Mouse (Mus musculus): ENCODE measurements around the gene N4bp3. TPM values are rescaled to one million over a fixed set of nuclear protein-coding genes. Genes with fewer than 3 reads are reported as not detected.
"Not testable (repeated sequence)": the region's sequence is repeated elsewhere in the genome, so short reads cannot be mapped to it uniquely, and the experiment has no call there.

The N4bp3 gene
- polyA plus RNA-seq (2012; fragmentation: generic; extraction: Trizol), result 16.3 TPM

DNA sequence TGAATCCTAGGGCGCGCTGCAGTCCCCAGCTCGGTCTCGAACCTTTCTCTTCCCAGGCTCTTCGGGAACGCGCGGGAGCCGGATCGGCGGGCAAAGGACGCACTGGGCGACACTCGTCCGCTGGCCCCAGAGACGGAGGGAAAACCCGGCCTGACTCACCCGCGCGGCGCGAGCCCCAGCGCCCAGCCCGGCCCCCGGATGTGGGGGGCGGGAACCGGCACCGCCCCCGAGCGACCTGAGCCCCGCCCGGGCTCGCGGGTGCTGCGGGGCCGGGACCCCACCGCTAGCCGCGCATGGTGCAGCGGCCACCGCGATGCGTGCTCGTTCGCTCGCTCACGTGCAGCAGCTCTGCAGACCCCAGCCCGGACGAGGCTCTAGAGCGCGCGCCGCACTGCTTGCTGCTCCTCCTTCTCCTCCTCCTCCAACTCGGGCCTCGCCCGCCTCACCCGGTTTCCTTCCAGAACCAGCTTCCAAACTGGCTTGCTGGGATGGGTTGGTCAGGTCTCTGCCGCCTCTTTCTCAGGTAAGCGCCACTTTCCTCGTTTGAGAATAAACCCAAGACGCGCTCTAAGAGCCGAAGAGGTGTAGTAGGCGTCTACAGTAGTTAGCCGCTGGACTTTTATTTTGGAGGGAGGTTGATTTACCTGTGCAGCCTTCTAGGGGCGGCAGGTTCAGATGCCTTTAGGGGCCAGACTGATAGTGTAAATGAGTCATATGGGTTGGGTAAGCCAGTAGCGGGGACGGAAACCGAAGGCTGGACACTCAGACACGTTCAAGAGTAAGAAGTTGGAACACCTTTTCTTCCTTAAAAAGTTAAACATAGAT, at the start of gene N4bp3, which contains the start of gene D930048N14Rik:
TSS of gene N4bp3 (minus strand) at position 152 of the 825 bp plus-strand sequence.
TSS of gene D930048N14Rik (plus strand) at position 264 of the 825 bp plus-strand sequence.
- TF ChIP-seq USF1 (IDR thresholded peaks at IDR 0.05; ENCODE audit: low read depth), result no peak
- peak; percentile 60 for TF ChIP-seq POLR2A (IDR thresholded peaks at IDR 0.05; ENCODE audit: insufficient read length, low read depth)
- TF ChIP-seq POLR2AphosphoS2 (IDR thresholded peaks at IDR 0.05; ENCODE audit: insufficient read length, low read depth), result no peak
- H3K4me2 ChIP-seq (ENCODE audit: low read depth), result peak within 1 kb of the TSS; percentile 90
- H3ac ChIP-seq (ENCODE audit: control insufficient read depth, insufficient read length), result peak within 1 kb of the TSS; percentile 36
- peak within 1 kb of the TSS; percentile 54 for H3K4me3 ChIP-seq
- no peaks in the 10 kb centered on the region for H3K27me3 ChIP-seq (ENCODE audit: control insufficient read depth, insufficient read depth, insufficient read length)
- no peaks in the 10 kb centered on the region for H3K36me3 ChIP-seq (ENCODE audit: control insufficient read depth, insufficient read depth)
- no peaks in the 10 kb centered on the region for H3K79me2 ChIP-seq (ENCODE audit: control insufficient read depth, insufficient read depth)

- Histone ChIP-seq H3ac (ENCODE audit: control insufficient read depth, insufficient read length) (no peak overlapping the region), H3K79me2 (ENCODE audit: control insufficient read depth, insufficient read depth) (no peaks in the 10 kb centered on the region), H3K4me3 (no peak overlapping the region), H3K36me3 (ENCODE audit: control insufficient read depth, insufficient read depth) (peaks cover 36% of the 10 kb centered on the region), H3K4me2 (ENCODE audit: low read depth) (no peak overlapping the region), H3K27me3 (ENCODE audit: control insufficient read depth, insufficient read depth, insufficient read length) (no peaks in the 10 kb centered on the region)
- no peak for TF ChIP-seq E2F4 (IDR thresholded peaks at IDR 0.05; ENCODE audit: insufficient read depth)
- TF ChIP-seq TCF12 (IDR thresholded peaks at IDR 0.05; ENCODE audit: insufficient read depth, poor library complexity, severe bottlenecking), result no peak
These were observed 44.3 kb upstream of the N4bp3 start for GRCm38 (mm10) chr11:51694984-51695383.

- H3ac ChIP-seq (ENCODE audit: control insufficient read depth, insufficient read length); H3K27me3 ChIP-seq (ENCODE audit: control insufficient read depth, insufficient read depth, insufficient read length); H3K4me3 ChIP-seq; H3K4me2 ChIP-seq (ENCODE audit: low read depth); H3K36me3 ChIP-seq (ENCODE audit: control insufficient read depth, insufficient read depth): not testable (repeated sequence)
- peaks cover 17% of the 10 kb centered on the region for H3K79me2 ChIP-seq (ENCODE audit: control insufficient read depth, insufficient read depth)
These were observed 40.0 kb upstream of the N4bp3 start for GRCm38 (mm10) chr11:51690597-51690996.

GRCm38 (mm10) chr11:51689343-51689742, 38.7 kb upstream of the N4bp3 start:
- Histone ChIP-seq H3K79me2 (ENCODE audit: control insufficient read depth, insufficient read depth) (peaks cover 17% of the 10 kb centered on the region), H3K27me3 (ENCODE audit: control insufficient read depth, insufficient read depth, insufficient read length) (no peaks in the 10 kb centered on the region), H3K36me3 (ENCODE audit: control insufficient read depth, insufficient read depth) (no peaks in the 10 kb centered on the region), H3K4me3 (peak overlapping the region; percentile 74), H3K4me2 (ENCODE audit: low read depth) (peak overlapping the region; percentile 80), H3ac (ENCODE audit: control insufficient read depth, insufficient read length) (peak overlapping the region; percentile 4)
- no peak for TF ChIP-seq USF1 (IDR thresholded peaks at IDR 0.05; ENCODE audit: low read depth)
- no peak for TF ChIP-seq POLR2AphosphoS2 (IDR thresholded peaks at IDR 0.05; ENCODE audit: insufficient read length, low read depth)
- TF ChIP-seq MAX (IDR thresholded peaks at IDR 0.05; ENCODE audit: low read depth), result no peak
- no peak for TF ChIP-seq E2F4 (IDR thresholded peaks at IDR 0.05; ENCODE audit: insufficient read depth)
- TF ChIP-seq TCF12 (IDR thresholded peaks at IDR 0.05; ENCODE audit: insufficient read depth, poor library complexity, severe bottlenecking), result no peak
- no peak for TF ChIP-seq SRF (IDR thresholded peaks at IDR 0.05; ENCODE audit: control insufficient read depth, insufficient read length, low read depth)
- no peak for TF ChIP-seq POLR2A (IDR thresholded peaks at IDR 0.05; ENCODE audit: insufficient read length, low read depth)
- TF ChIP-seq MYOD1 (IDR thresholded peaks at IDR 0.05; ENCODE audit: control insufficient read depth in 1 of 3, insufficient read length in 2 of 3, low read depth in 2 of 3), result no peak
- no peak for TF ChIP-seq TCF3 (IDR thresholded peaks at IDR 0.05; ENCODE audit: insufficient read length, low read depth)

DNA sequence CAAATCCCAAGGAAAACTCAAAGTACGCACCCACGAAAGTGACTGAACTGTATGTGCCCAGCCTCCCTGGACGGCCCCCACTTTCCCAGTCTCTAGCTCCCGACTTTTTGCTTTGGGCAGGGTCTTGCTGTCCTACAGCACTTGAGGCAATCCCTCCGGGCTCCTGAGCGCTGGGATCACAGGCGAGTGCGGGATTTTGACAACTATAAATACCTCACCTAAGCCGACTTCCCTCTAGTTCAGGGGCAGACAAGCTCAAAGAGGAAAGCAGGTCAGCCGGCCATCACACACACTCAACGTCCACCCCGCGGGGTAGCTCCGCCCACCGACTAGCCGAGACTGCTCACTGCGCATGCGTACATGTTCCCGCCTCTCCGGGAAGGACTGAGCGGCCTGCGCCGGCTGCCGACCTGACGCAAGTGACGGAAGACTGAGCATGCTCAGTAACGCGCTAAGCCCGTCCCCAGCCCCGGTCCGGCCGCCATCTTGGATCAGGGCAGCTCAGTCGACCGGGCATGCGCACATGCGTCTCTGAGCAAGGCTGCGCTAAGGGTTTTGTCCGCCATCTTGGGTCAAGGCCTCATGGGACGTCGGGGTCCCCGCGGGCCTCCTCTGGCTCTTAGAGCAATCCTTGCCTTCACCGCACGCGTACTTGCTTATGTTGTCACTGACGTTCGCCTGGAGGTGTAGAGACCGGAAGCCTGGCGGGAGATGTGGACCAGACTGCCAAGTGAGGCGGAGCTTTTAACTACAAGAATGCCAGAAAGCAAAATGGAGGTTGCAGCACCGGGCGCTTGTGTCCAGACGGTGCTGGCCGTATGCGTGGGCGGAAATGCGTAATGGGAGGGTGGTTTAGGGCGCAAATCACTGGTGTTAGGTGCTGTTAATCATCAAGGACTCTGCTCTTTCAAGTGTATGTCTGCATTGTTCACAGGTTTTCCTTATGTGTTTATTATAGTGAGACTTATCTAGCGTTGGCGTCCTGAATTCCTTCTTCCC, 38.0 kb upstream of the N4bp3 start, which contains the start of gene 0610009B22Rik:
TSS of gene 0610009B22Rik (minus strand) at position 545 of the 999 bp plus-strand sequence.
- Histone ChIP-seq H3K4me3 (peak within 1 kb of the TSS; percentile 74), H3K79me2 (ENCODE audit: control insufficient read depth, insufficient read depth) (peaks cover 17% of the 10 kb centered on the region), H3K27me3 (ENCODE audit: control insufficient read depth, insufficient read depth, insufficient read length) (no peaks in the 10 kb centered on the region), H3K36me3 (ENCODE audit: control insufficient read depth, insufficient read depth) (no peaks in the 10 kb centered on the region), H3K4me2 (ENCODE audit: low read depth) (peak within 1 kb of the TSS; percentile 80), H3ac (ENCODE audit: control insufficient read depth, insufficient read length) (peak within 1 kb of the TSS; percentile 4)
- TF ChIP-seq MAX (IDR thresholded peaks at IDR 0.05; ENCODE audit: low read depth), result no peak
- TF ChIP-seq POLR2AphosphoS2 (IDR thresholded peaks at IDR 0.05; ENCODE audit: insufficient read length, low read depth), result peak; percentile 99
- peak; percentile 68 for TF ChIP-seq SRF (IDR thresholded peaks at IDR 0.05; ENCODE audit: control insufficient read depth, insufficient read length, low read depth)
- TF ChIP-seq POLR2A (IDR thresholded peaks at IDR 0.05; ENCODE audit: insufficient read length, low read depth), result peak; percentile 95
- TF ChIP-seq USF1 (IDR thresholded peaks at IDR 0.05; ENCODE audit: low read depth), result no peak
- no peak for TF ChIP-seq TCF12 (IDR thresholded peaks at IDR 0.05; ENCODE audit: insufficient read depth, poor library complexity, severe bottlenecking)
- no peak for TF ChIP-seq REST (IDR thresholded peaks at IDR 0.05; ENCODE audit: insufficient read depth, insufficient read length)
- peak in 1 of 3 experiments; percentile 12 for TF ChIP-seq MYOG (IDR thresholded peaks at IDR 0.05; ENCODE audit: control insufficient read depth in 1 of 3, insufficient read depth in 1 of 3, insufficient read length in 2 of 3, low read depth in 2 of 3)
- peak; percentile 43 for TF ChIP-seq E2F4 (IDR thresholded peaks at IDR 0.05; ENCODE audit: insufficient read depth)
- peak in 2 of 3 experiments; percentile 23 to 28 for TF ChIP-seq MYOD1 (IDR thresholded peaks at IDR 0.05; ENCODE audit: control insufficient read depth in 1 of 3, insufficient read length in 2 of 3, low read depth in 2 of 3)

Measured in myocyte (in vitro differentiated cells).